Mouse (Mus musculus): ENCODE data around the gene Creb3. TPM values are rescaled to one million over a fixed set of nuclear protein-coding genes. Genes with fewer than 3 reads are reported as not detected.

Creb3 gene
- total RNA-seq, 2 experiments from 2014 or later, result 90.4 to 108 TPM

Other genes with a start within 250 kb of the Creb3 start
- gene Rusc2, start 180.4 kb upstream of the Creb3 start, total RNA-seq (2021), result 10 to 100 TPM; 29.9 to 32.1 TPM
- gene Fam166b, start 133.2 kb upstream of the Creb3 start, total RNA-seq (2021), result under 1 TPM; 0.27 to 0.97 TPM
- 10 to 100 TPM; 55.3 to 58.2 TPM for gene Tesk1, start 120.4 kb upstream of the Creb3 start, total RNA-seq (2021)
- 1 to 10 TPM; 1.9 to 3.2 TPM for gene Cd72, start 107.7 kb upstream of the Creb3 start, total RNA-seq (2021)
- under 1 TPM; 0.51 to 0.64 TPM for gene Sit1, start 78.6 kb upstream of the Creb3 start, total RNA-seq (2021)
- 10 to 100 TPM; 41.1 to 45.5 TPM for gene Ccdc107, start 69.4 kb upstream of the Creb3 start, total RNA-seq (2021)
- 10 to 100 TPM in 1 of 2 experiments, 1 to 10 TPM in 1; 6.2 to 10.9 TPM for gene Arhgef39, start 62.6 kb upstream of the Creb3 start, total RNA-seq (2021)
- under 1 TPM; 0.76 to 0.90 TPM for gene Car9, start 55.4 kb upstream of the Creb3 start, total RNA-seq (2021)
- gene Tpm2, start 38.6 kb upstream of the Creb3 start, total RNA-seq (2021), result 100 to 1,000 TPM; 203 to 822 TPM
- gene Tln1, start 359 bp downstream of the Creb3 start, total RNA-seq (2021), result 100 to 1,000 TPM; 171 to 192 TPM
- gene Rgp1, start 16.4 kb downstream of the Creb3 start, total RNA-seq (2021), result 10 to 100 TPM; 41.7 to 54.1 TPM
- 10 to 100 TPM; 10.5 to 15.4 TPM for gene Gba2, start 16.5 kb downstream of the Creb3 start, total RNA-seq (2021)
- gene Msmp, start 22.2 kb downstream of the Creb3 start, total RNA-seq (2021), result 1 to 10 TPM; 1.8 to 1.9 TPM
- 10 to 100 TPM; 30.1 to 48.3 TPM for gene Npr2, start 69.6 kb downstream of the Creb3 start, total RNA-seq (2021)
- under 1 TPM; 0.57 to 0.79 TPM for gene Spag8, start 91.3 kb downstream of the Creb3 start, total RNA-seq (2021)
- gene Hint2, start 94.1 kb downstream of the Creb3 start, total RNA-seq (2021), result 100 to 1,000 TPM; 106 to 111 TPM
- 10 to 100 TPM in 1 of 2 experiments, 1 to 10 TPM in 1; 6.6 to 10.7 TPM for gene Tmem8b, start 106.6 kb downstream of the Creb3 start, total RNA-seq (2021)
- under 1 TPM; 0.15 to 0.36 TPM for gene Fam221b, start 106.8 kb downstream of the Creb3 start, total RNA-seq (2021)
- gene Olfr70, start 138.5 kb downstream of the Creb3 start, total RNA-seq (2021), result not detected
- gene Olfr71, start 147.9 kb downstream of the Creb3 start, total RNA-seq (2021), result not detected
- gene Hrct1, start 164.9 kb downstream of the Creb3 start, total RNA-seq (2021), result 1 to 10 TPM; 5.5 to 6.0 TPM
- 1 to 10 TPM; 4.1 to 4.3 TPM for gene Spaar, start 167.7 kb downstream of the Creb3 start, total RNA-seq (2021)
- gene Olfr159, start 208.7 kb downstream of the Creb3 start, total RNA-seq (2021), result not detected